Mouse (Mus musculus) forebrain, embryonic 10.5 days (tissue): ENCODE results near the gene Ccdc33. TPM values are rescaled to one million over a fixed set of nuclear protein-coding genes. Genes with fewer than 3 reads are reported as not detected.

Experiments used
- DNase-seq: peaks from one replicate; pipeline ENCODE4 v3.0.0-alpha.2; 2017; ENCODE audit warnings: low spot score; ENCODE audit errors: extremely low spot score
- H3K27ac ChIP-seq: fragments of 300-500 bp; sonication (generic); 2 replicates; pipeline ENCODE4 v1.5.1; 2016; ENCODE audit warnings: mild to moderate bottlenecking
- H3K27me3 ChIP-seq: fragments of 300-500 bp; sonication (generic); 2 replicates; pipeline ENCODE4 v1.6.1; 2016; ENCODE audit warnings: mild to moderate bottlenecking; ENCODE audit not compliant: poor library complexity, severe bottlenecking
- H3K36me3 ChIP-seq: fragments of 300-500 bp; sonication (generic); replicated peaks from 2 replicates; pipeline ENCODE4 v1.6.1; 2016; ENCODE audit warnings: mild to moderate bottlenecking, moderate library complexity
- H3K4me1 ChIP-seq: fragments of 300-500 bp; sonication (generic); 2 replicates; pipeline ENCODE4 v1.6.1; 2016
- H3K4me3 ChIP-seq: fragments of 300-500 bp; sonication (generic); 2 replicates; pipeline ENCODE4 v1.5.1; 2016; ENCODE audit warnings: mild to moderate bottlenecking, moderate library complexity
- H3K9me3 ChIP-seq: fragments of 300-500 bp; sonication (generic); 2 replicates; pipeline ENCODE4 v1.6.1; 2016; ENCODE audit warnings: mild to moderate bottlenecking, moderate library complexity
- WGBS: fragments of 180-500 bp; shearing (Covaris S2); methylation state at CpG from one replicate; pipeline ENCODE4 v1.1.7; 2016; 5-methylcytosine and 5-hydroxymethylcytosine counted together
- polyA plus RNA-seq: library from polyadenylated mRNA; unstranded; fragments of >200 nt; fragmentation: Nextera tagmentation; extraction: Ambion mirVana; gene quantifications from 2 replicates; pipeline ENCODE4 v1.2.1, GENCODE M21; 2016

Gene Ccdc33
- polyA plus RNA-seq, 1 experiment from 2014 or later: 0.36 TPM

- 48% methylated on average over 7 of the region's 7 CpGs for WGBS
Measured at GRCm38 (mm10) chr9:58011027-58011426, 107.6 kb downstream of the Ccdc33 start.

DNA sequence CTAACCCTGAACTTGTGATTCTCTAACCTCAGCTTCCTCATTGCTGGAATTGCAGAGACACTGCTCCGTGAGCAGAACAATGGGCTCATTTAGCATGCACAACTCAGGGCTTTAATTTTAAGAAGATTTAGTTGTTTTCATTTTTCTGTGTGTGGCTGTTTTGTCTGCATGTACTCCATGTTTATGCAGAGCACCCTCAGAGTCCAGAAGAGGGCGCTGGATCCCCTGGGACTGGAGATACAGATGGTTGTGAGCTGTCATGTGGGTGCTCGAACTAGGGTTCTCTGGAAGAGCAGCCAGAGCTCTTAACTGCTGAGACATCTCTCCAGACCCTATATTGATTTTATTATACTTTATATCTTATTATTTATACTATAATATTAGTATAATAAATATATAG is 109.0 kb downstream of the Ccdc33 start:
- DNase-seq: no peak
- no peaks in the 10 kb centered on the region for H3K36me3 ChIP-seq
- H3K4me3 ChIP-seq: no peak overlapping the region
- H3K4me1 ChIP-seq: peaks cover 43% of the 10 kb centered on the region
- WGBS: 51% methylated on average over 3 of the region's 3 CpGs
- H3K9me3 ChIP-seq: no peaks in the 10 kb centered on the region
- H3K27me3 ChIP-seq: 0 out of 2 replicates have a peak, but pooled peaks cover 6% of the 10 kb centered on the region
- H3K27ac ChIP-seq: peak overlapping the region; percentile 89

More at GRCm38 (mm10) chr9:58011027-58011426, 107.6 kb downstream of the Ccdc33 start:
- Histone ChIP-seq H3K36me3 (no peaks in the 10 kb centered on the region), H3K9me3 (no peaks in the 10 kb centered on the region), H3K27me3 (peaks cover 6% of the 10 kb centered on the region; the same call in 1 of the 2 replicates), H3K4me3 (no peak overlapping the region), H3K27ac (0 out of 2 replicates have a peak overlapping the region, but pooled peaks have one; percentile 54), H3K4me1 (peaks cover 43% of the 10 kb centered on the region)
- DNase-seq: no peak

DNA sequence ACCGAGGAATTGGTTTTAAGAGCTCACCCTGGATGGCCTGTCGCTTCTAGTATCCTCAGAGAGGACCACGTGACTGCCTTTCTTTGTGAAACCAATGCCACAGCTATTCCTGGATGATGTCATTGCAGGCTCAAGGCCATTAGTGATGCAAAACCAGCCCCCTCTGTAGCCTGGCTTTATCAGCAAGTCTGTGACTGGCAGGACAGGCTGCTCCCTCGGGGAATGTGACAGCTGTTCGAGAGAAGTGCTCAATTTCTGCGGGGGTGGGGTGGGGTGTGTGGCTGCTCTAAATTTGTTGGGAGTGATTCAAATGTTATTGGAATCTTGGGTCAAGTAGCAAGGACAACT is 109.6 kb downstream of the Ccdc33 start:
- 0 out of 2 replicates have a peak, but pooled peaks cover 6% of the 10 kb centered on the region for H3K27me3 ChIP-seq
- H3K36me3 ChIP-seq: no peaks in the 10 kb centered on the region
- peak overlapping the region; percentile 31 for H3K4me3 ChIP-seq
- H3K27ac ChIP-seq: peak overlapping the region; percentile 89
- peak; percentile 58 for DNase-seq
- peaks cover 43% of the 10 kb centered on the region for H3K4me1 ChIP-seq
- WGBS: 13% methylated on average over 6 of the region's 6 CpGs
- no peaks in the 10 kb centered on the region for H3K9me3 ChIP-seq

DNA sequence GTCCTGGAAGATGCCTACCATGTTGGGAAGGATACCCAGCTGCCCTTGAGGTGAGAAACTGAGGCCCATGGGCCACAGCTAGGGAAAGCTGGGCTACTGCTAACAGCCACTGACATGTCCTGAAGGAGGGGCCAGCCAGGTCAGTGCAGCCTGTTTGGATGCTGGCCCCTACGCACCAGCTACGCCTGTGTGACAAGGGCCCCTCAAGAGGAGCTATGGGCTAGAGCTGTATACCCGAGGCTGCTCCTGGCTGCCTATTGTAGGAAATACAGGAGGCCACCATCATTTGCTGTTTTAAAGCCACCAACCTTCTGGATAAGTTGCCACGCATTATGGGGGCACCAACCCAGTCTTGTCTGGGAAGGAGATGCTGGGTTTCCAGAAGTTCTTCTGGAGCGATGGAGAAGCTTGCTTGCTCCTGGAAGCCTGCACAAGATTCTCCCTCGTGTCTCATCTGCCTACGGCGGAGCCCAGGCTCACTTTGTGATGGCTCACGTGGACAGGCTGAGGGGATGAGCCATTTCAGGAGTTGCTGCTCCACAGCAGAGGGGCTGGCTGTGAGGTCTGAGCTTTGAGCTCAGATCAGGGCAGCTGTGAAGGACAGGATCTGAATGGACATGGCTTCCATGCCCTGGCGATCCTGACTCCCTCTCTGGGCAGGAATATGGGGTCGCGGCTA is 110.1 kb downstream of the Ccdc33 start:
- Histone ChIP-seq H3K9me3 (no peaks in the 10 kb centered on the region), H3K36me3 (no peaks in the 10 kb centered on the region), H3K4me1 (peaks cover 47% of the 10 kb centered on the region), H3K27me3 (0 out of 2 replicates have a peak, but pooled peaks cover 6% of the 10 kb centered on the region), H3K4me3 (peak overlapping the region; percentile 31), H3K27ac (peak overlapping the region; percentile 89)
- WGBS: 72% methylated on average over 12 of the region's 12 CpGs
- DNase-seq: no peak

DNA sequence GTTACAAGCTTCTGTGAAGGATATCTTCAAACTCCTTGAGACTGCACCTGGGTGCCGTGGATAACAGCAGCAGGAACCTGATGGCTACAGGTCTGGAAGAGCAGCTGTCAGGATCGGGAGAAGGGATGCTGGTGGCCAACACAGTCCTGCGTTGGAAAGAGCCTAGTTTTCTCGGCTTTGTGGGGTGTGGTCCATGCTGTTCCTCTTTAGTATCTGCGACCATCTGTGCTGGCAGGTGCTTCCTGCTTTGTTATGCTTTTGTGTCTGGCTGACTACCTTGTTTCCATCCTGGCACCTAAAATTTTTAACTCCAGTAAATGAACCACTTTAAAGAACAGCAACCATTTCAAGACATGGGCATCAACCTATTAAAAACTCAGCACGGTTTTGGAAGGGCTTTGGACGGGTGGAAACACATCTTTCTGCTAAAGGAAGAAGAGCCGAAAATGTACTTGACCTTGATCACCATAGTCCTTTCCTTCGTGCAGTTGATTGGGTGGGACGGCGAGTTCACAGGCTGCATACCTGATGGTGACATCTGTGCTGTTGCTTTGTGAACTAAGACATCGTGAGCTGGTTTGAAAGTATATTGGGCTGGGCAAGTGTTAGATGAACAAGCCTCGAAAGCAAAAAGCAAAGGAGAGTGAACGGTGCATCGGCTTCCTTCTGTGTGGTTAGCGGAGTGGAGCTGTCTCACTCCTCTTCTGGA is 112.7 kb downstream of the Ccdc33 start, which contains the start of gene Cyp11a1:
Gene Cyp11a1, plus strand, starts transcription at position 659 of the 709 bp plus-strand sequence.
- 88% methylated on average over 16 of the region's 16 CpGs for WGBS
- no peaks in the 10 kb centered on the region for H3K9me3 ChIP-seq
- no peak for DNase-seq

GRCm38 (mm10) chr9:58003272-58003671 is 115.4 kb downstream of the Ccdc33 start:
- peaks cover 22% of the 10 kb centered on the region for H3K27me3 ChIP-seq
- H3K36me3 ChIP-seq: no peaks in the 10 kb centered on the region
- peaks cover 12% of the 10 kb centered on the region for H3K4me1 ChIP-seq
- DNase-seq: no peak
- WGBS: 40% methylated on average over 2 of the region's 2 CpGs
- H3K4me3 ChIP-seq: no peak overlapping the region
- H3K9me3 ChIP-seq: no peaks in the 10 kb centered on the region
- no peak overlapping the region for H3K27ac ChIP-seq

More for the DNA sequence above, 112.7 kb downstream of the Ccdc33 start, which contains the start of gene Cyp11a1:
- Histone ChIP-seq H3K4me3 (no peak within 1 kb of the TSS), H3K27me3 (0 out of 2 replicates have a peak, but pooled peaks cover 6% of the 10 kb centered on the region), H3K4me1 (peaks cover 28% of the 10 kb centered on the region), H3K36me3 (no peaks in the 10 kb centered on the region), H3K27ac (no peak within 1 kb of the TSS)

GRCm38 (mm10) chr9:57999676-58000075 is 118.9 kb downstream of the Ccdc33 start:
- Histone ChIP-seq H3K36me3 (no peaks in the 10 kb centered on the region), H3K27ac (no peak overlapping the region), H3K9me3 (no peaks in the 10 kb centered on the region), H3K4me3 (no peak overlapping the region), H3K4me1 (peaks cover 20% of the 10 kb centered on the region), H3K27me3 (peaks cover 50% of the 10 kb centered on the region)
- no peak for DNase-seq
- 58% methylated on average over 2 of the region's 2 CpGs for WGBS

GRCm38 (mm10) chr9:57998685-57999084 is 119.9 kb downstream of the Ccdc33 start:
- WGBS: 58% methylated on average over 2 of the region's 2 CpGs
- Histone ChIP-seq H3K4me3 (no peak overlapping the region), H3K4me1 (peaks cover 27% of the 10 kb centered on the region), H3K27me3 (peaks cover 50% of the 10 kb centered on the region), H3K27ac (no peak overlapping the region), H3K9me3 (no peaks in the 10 kb centered on the region), H3K36me3 (no peaks in the 10 kb centered on the region)
- no peak for DNase-seq

DNA sequence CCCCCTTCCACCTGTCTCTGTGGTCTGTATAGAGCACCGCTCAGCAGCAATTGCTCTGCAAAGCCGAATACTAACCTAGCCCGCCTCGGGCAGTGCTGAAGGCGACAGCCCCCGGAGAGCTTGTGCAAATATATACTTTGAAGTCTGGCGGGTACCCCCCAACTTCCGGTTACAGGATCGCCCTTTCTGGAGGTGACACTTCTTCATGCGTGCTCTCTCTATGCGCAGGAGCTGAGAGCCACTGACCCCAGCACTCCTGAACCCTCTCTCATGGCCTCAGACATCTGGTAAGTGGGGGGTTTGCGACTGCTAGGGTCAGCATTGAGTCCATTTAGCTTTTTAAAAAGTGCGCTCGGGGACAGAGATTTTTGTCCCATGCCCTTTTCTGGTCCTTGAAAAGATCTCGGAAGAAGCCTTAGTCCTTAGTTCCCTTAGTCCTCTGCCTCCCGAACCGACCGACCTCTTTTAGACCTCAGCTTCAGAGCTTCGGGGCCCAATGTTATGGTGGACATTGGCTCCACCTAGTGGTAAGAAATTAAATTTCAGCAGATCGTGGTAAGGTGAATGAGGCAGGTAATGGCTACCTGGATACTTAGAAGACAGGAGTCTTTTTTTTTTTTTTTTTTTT is 120.5 kb downstream of the Ccdc33 start:
- Histone ChIP-seq H3K27ac (0 out of 2 replicates have a peak overlapping the region, but pooled peaks have one; percentile 22), H3K36me3 (no peaks in the 10 kb centered on the region), H3K27me3 (peaks cover 50% of the 10 kb centered on the region), H3K9me3 (no peaks in the 10 kb centered on the region), H3K4me3 (peak overlapping the region; percentile 48), H3K4me1 (peaks cover 27% of the 10 kb centered on the region)
- WGBS: under 1% methylated on average over 20 of the region's 20 CpGs
- DNase-seq: peak; percentile 67

GRCm38 (mm10) chr9:57997511-57998031 is 121.1 kb downstream of the Ccdc33 start:
- H3K4me3 ChIP-seq: peak overlapping the region; percentile 48
- 0 out of 2 replicates have a peak overlapping the region, but pooled peaks have one; percentile 22 for H3K27ac ChIP-seq
- DNase-seq: no peak
- no peaks in the 10 kb centered on the region for H3K9me3 ChIP-seq
- H3K27me3 ChIP-seq: peaks cover 50% of the 10 kb centered on the region
- no peaks in the 10 kb centered on the region for H3K36me3 ChIP-seq
- WGBS: 24% methylated on average over 13 of the region's 13 CpGs
- peaks cover 29% of the 10 kb centered on the region for H3K4me1 ChIP-seq

- Histone ChIP-seq H3K4me3 (no peak overlapping the region), H3K4me1 (peaks cover 29% of the 10 kb centered on the region), H3K9me3 (no peaks in the 10 kb centered on the region), H3K36me3 (no peaks in the 10 kb centered on the region), H3K27me3 (peaks cover 43% of the 10 kb centered on the region), H3K27ac (no peak overlapping the region)
- DNase-seq: no peak
- WGBS: 35% methylated on average over 4 of the region's 4 CpGs
Measured at GRCm38 (mm10) chr9:57995282-57995681, 123.3 kb downstream of the Ccdc33 start.

- H3K4me1 ChIP-seq: peaks cover 27% of the 10 kb centered on the region
- 52% methylated on average over 8 of the region's 8 CpGs for WGBS
- DNase-seq: no peak
- no peak overlapping the region; the same call in 1 of the 2 replicates for H3K27ac ChIP-seq
- no peak overlapping the region for H3K4me3 ChIP-seq
- peaks cover 31% of the 10 kb centered on the region for H3K27me3 ChIP-seq
- H3K9me3 ChIP-seq: no peaks in the 10 kb centered on the region
- no peaks in the 10 kb centered on the region for H3K36me3 ChIP-seq
Measured at GRCm38 (mm10) chr9:57992781-57993591, 125.6 kb downstream of the Ccdc33 start.
